Mouse (Mus musculus) lung, postnatal 25 days (tissue): ENCODE measurements around the gene Rufy1.
"Not testable (repeated sequence)": the region's sequence is repeated elsewhere in the genome, so short reads cannot be mapped to it uniquely, and the experiment has no call there.

Experiments
- DNase-seq: peaks from one replicate; pipeline ENCODE4 v3.0.0; 2022; ENCODE audit warnings: low spot score

Gene Rufy1

GRCm38 (mm10) chr11:50430277-50431133 is at the start of gene Rufy1:
Rufy1 (minus strand) TSS chr11:50431125.
- DNase-seq: peak; percentile 81

- no peak for DNase-seq
Observed at GRCm38 (mm10) chr11:50478072-50478471, 47.1 kb upstream of the Rufy1 start.

GRCm38 (mm10) chr11:50477486-50478070 is 46.7 kb upstream of the Rufy1 start:
- no peak for DNase-seq

GRCm38 (mm10) chr11:50476971-50477370 is 46.0 kb upstream of the Rufy1 start:
- DNase-seq: no peak

- DNase-seq: no peak
Observed at GRCm38 (mm10) chr11:50473933-50474332, 43.0 kb upstream of the Rufy1 start.

GRCm38 (mm10) chr11:50472161-50472939 is 41.4 kb upstream of the Rufy1 start:
- no peak for DNase-seq

- no peak for DNase-seq
Observed at GRCm38 (mm10) chr11:50461481-50461880, 30.6 kb upstream of the Rufy1 start.

GRCm38 (mm10) chr11:50459250-50459649 is 28.3 kb upstream of the Rufy1 start:
- DNase-seq: no peak

- no peak for DNase-seq
Observed at GRCm38 (mm10) chr11:50457111-50457911, 26.4 kb upstream of the Rufy1 start.

- no peak for DNase-seq
Observed at GRCm38 (mm10) chr11:50456455-50456854, 25.5 kb upstream of the Rufy1 start.

GRCm38 (mm10) chr11:50454934-50455333 is 24.0 kb upstream of the Rufy1 start:
- no peak for DNase-seq

- no peak for DNase-seq
Observed at GRCm38 (mm10) chr11:50450236-50450635, 19.3 kb upstream of the Rufy1 start.

- not testable (repeated sequence) for DNase-seq
Observed at GRCm38 (mm10) chr11:50448163-50448562, 17.2 kb upstream of the Rufy1 start.

- no peak for DNase-seq
Observed at GRCm38 (mm10) chr11:50443259-50444065, 12.5 kb upstream of the Rufy1 start.

- peak; percentile 42 for DNase-seq
Observed at GRCm38 (mm10) chr11:50441637-50442036, 10.7 kb upstream of the Rufy1 start.

- no peak for DNase-seq
Observed at GRCm38 (mm10) chr11:50440691-50441090, 9.8 kb upstream of the Rufy1 start.

- DNase-seq: no peak
Observed at GRCm38 (mm10) chr11:50439857-50440256, 8.9 kb upstream of the Rufy1 start.

- DNase-seq: no peak
Observed at GRCm38 (mm10) chr11:50432896-50433295, 2.0 kb upstream of the Rufy1 start.

- DNase-seq: no peak
Observed at GRCm38 (mm10) chr11:50432069-50432440, 1.1 kb upstream of the Rufy1 start.

GRCm38 (mm10) chr11:50431134-50432068 is 476 bp upstream of the Rufy1 start:
- no peak for DNase-seq
